Mouse (Mus musculus) right cerebral cortex, adult 18-20 months (tissue): ENCODE results near the gene Sgpp1.
"Not testable (repeated sequence)": the region's sequence is repeated elsewhere in the genome, so short reads cannot be mapped to it uniquely, and the experiment has no call there.

Experiments used
- DNase-seq: peaks from one replicate; pipeline ENCODE4 v3.0.0; 2022; ENCODE audit warnings: mixed read lengths

Gene Sgpp1

GRCm38 (mm10) chr12:75731508-75731907, 4.0 kb downstream of the Sgpp1 start:
- no peak for DNase-seq

- DNase-seq: no peak
These were observed 5.1 kb downstream of the Sgpp1 start for GRCm38 (mm10) chr12:75730458-75730857.

GRCm38 (mm10) chr12:75729876-75730275, 5.7 kb downstream of the Sgpp1 start:
- DNase-seq: no peak

GRCm38 (mm10) chr12:75727333-75728125, 8.0 kb downstream of the Sgpp1 start:
- no peak for DNase-seq

GRCm38 (mm10) chr12:75726349-75726861, 9.1 kb downstream of the Sgpp1 start:
- no peak for DNase-seq

GRCm38 (mm10) chr12:75724621-75725324, 10.8 kb downstream of the Sgpp1 start:
- DNase-seq: no peak

GRCm38 (mm10) chr12:75723839-75724463, 11.6 kb downstream of the Sgpp1 start:
- no peak for DNase-seq

- DNase-seq: no peak
These were observed 13.6 kb downstream of the Sgpp1 start for GRCm38 (mm10) chr12:75721941-75722340.

- no peak for DNase-seq
These were observed 14.5 kb downstream of the Sgpp1 start for GRCm38 (mm10) chr12:75721006-75721405.

- DNase-seq: no peak
These were observed 21.9 kb downstream of the Sgpp1 start for GRCm38 (mm10) chr12:75713596-75713995.

- DNase-seq: not testable (repeated sequence)
These were observed 22.6 kb downstream of the Sgpp1 start for GRCm38 (mm10) chr12:75712905-75713304.

- DNase-seq: no peak
These were observed 24.7 kb downstream of the Sgpp1 start for GRCm38 (mm10) chr12:75710596-75711376.

GRCm38 (mm10) chr12:75709506-75709905, 26.0 kb downstream of the Sgpp1 start:
- DNase-seq: no peak

- DNase-seq: no peak
These were observed 28.9 kb downstream of the Sgpp1 start for GRCm38 (mm10) chr12:75706670-75707069.

- DNase-seq: no peak
These were observed 32.8 kb downstream of the Sgpp1 start for GRCm38 (mm10) chr12:75702739-75703122.

- no peak for DNase-seq
These were observed 33.3 kb downstream of the Sgpp1 start for GRCm38 (mm10) chr12:75702084-75702738.

- DNase-seq: no peak
These were observed 34.1 kb downstream of the Sgpp1 start for GRCm38 (mm10) chr12:75701173-75702083.

- no peak for DNase-seq
These were observed 36.8 kb downstream of the Sgpp1 start for GRCm38 (mm10) chr12:75698692-75699091.

- not testable (repeated sequence) for DNase-seq
These were observed 39.7 kb downstream of the Sgpp1 start for GRCm38 (mm10) chr12:75695845-75696244.

GRCm38 (mm10) chr12:75689003-75689402, 46.5 kb downstream of the Sgpp1 start:
- no peak for DNase-seq

GRCm38 (mm10) chr12:75687314-75687713, 48.2 kb downstream of the Sgpp1 start:
- no peak for DNase-seq
